Mouse (Mus musculus) erythroid progenitor cell, adult 5-6 weeks (primary cell): ENCODE data around the gene Rsph3a. TPM values are rescaled to one million over a fixed set of nuclear protein-coding genes. Genes with fewer than 3 reads are reported as not detected.

Source experiments
- ATAC-seq: replicated peaks from 2 replicates; pipeline ENCODE4 v1.8.0; 2016; ENCODE audit warnings: moderate number of reproducible peaks, mild to moderate bottlenecking, moderate TSS enrichment, inconsistent platforms; ENCODE audit not compliant: poor library complexity, low FRiP score, severe bottlenecking
- total RNA-seq, 2 experiments: library from RNA; stranded (forward) in 1 of 2; stranded (reverse) in 1 of 2; fragments of 150-400 nt in 1 of 2; fragments of 186-747, 209-891 nt in 1 of 2; gene quantifications; 2 replicates each; pipeline versions ENCODE4 v1.2.3 to v1.2.4; 2015 to 2017; ENCODE audit warnings: low replicate concordance in 2 of 2

Rsph3a gene
- total RNA-seq (2015; ENCODE audit: low replicate concordance): 27.8 and 39.0 TPM in 2 replicates
- total RNA-seq (2017; ENCODE audit: low replicate concordance): 1.5 and 19.5 TPM in 2 replicates

DNA sequence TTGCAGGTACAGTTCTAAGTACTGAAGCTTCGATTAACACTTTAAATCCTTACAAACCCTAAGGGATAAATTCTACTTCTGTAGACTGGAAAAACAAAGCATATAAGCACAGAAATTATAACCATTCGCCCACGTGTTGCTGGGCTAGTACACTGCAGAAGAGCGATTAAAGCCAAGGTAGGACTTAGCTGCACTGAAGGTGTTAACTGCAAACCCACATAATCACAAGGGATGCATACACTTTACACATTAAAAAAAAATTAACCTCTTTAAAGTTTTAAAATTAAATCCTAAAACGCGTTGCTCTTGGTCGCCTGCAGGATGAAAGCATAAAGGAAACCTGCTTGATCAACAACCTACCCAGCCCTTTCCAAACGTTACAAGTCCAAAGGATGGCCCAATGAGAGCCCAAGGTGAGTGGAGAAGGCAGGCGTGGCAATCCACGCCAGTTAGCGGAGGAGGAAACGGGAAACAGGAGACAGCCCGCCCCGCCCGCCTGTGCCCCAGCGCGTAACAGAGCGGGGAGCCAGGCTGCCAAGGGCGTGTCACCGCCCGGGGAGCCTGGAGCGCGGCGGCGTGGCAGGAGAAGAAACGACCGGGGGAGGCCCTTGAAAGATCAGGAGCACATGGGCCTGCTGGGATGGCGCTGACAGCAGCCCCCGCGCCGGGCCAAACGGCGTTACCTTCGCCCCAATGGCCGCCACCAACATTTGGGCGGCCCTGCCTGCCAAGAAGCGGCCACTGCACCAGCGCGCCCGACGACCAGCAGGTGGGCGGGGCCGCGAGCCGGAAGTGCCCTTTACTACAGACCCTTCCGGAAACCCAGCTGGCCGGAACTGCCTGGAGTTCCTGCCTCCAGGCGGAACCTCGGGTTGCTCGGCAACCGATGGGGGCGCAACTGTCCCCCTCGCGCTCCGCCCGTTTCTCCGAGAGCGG lies at the start of gene Rsph3a:
TSS of gene Rsph3a (plus strand) at position 498 of the 936 bp plus-strand sequence.
- peak; percentile 93 for ATAC-seq

DNA sequence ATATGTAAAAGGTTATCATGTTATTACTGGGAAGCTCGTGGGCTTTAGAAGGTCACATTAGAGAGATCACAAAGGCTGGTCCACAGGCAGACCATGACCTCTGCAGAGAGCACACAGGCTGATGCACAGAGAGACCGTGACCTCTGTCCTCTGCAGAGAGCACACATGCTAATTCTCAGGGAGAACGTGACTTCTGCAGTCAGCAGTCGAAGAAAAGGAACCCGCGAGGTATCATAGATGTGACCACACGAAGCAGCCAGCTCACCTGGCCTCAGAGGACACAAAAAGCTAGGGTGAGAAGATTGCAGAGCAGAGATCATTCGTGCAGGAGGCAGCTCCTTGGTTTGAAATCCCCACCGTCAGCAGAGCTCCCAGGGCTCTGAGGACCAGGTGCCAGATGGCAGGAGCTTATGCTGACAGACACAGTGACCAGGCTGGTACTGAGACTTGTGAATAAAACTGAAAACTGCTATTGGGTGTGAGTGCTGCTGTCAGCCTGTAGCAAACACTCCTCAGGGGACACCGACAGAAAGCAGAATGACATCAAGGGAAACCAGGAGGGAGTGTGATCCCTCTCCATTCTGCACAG lies 49.3 kb upstream of the Rsph3a start:
- ATAC-seq: no peak

DNA sequence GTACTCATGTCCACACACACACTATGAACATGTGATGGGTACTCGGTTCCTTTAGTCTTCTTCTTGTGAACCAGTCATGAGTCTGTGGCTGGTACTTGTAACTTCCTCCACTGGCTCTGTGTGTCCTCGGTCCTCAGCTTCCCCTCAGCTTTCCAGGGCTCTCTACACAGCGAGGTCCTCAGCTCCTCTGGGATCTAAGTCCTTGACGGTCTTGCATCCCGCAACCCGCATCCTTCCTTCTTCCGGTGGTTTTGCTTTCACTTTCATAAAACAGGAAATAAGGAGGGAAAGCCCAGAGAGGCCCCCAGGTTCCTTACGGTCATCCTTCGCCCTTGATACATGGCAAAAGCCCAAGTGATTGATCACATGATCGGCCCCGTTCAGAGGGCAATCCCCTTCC lies 48.3 kb upstream of the Rsph3a start:
- no peak for ATAC-seq

DNA sequence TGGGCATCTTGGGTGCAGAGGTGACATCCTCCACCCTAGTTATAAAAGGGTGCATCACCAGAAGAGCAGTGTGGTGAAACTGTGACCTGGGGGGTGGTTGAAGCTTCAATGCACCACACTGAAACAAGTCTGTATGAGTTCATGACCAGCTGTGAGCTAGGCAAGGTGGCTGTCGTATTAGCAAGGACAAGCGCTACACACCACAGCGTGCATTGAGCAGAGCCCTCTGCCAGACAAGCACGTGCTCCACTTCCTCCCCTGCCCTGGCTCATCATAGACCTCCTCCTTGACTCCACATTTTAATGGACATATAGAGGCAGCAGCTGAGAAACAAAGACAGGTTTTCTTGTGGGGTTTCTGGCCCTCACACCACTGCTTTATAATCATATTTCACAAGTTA lies 47.7 kb upstream of the Rsph3a start:
- ATAC-seq: no peak

DNA sequence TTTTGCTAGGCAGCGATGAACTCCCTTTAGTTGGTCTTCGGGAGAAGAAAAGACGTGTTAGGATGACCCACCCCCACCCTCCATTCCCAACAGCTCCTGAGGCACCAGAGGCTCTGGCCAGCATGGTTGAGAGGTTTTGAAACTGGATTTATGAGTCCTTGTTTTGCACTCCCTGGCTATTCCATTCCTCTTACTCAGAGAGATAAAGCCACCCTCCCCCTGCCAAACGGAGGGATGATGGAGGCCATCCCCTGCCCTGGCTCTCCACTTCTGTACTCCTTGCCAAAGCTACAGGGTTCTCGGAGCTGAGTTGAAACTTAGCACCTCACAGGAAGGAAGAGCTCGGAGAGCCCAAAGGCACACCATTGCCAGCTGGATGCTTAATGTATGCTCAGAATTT lies 46.2 kb upstream of the Rsph3a start:
- ATAC-seq: no peak

DNA sequence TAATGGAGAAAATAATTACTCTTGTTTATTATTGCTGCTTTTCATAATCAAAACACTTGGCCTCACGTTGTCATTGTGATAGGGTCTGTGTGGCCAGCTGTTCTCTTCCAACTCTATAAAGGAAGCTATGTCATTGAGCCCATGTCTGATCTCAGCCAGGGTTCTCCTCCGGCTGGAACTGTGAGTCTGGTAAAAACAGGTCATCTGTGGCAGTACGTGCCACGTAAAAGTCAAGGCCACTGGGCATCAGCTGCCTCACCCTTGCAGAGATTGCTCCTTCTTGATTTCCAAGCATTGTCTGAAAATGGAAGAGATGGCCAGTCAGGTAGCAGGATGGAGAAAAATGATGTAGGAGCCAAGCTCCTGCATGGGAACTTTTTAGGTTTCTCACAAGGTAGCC lies 45.5 kb upstream of the Rsph3a start:
- ATAC-seq: no peak

DNA sequence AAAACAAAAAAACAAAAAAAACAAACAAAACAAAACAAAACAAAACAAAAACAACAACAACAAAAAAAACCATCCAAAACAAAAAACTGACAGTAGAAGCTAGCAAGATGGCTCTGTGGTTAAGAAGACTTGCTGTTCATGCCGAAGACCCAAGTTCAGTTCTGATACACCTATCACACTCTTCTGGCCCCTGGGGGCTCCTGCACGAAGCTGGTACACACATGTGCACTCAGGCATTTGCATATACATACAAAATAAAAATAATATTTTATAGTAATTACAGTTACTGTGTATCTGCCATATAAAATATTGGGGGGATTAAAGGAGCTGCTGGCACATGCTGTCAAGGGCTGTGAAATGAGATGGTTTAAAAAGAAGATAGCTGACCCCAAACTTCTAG lies 43.9 kb upstream of the Rsph3a start:
- no peak for ATAC-seq

DNA sequence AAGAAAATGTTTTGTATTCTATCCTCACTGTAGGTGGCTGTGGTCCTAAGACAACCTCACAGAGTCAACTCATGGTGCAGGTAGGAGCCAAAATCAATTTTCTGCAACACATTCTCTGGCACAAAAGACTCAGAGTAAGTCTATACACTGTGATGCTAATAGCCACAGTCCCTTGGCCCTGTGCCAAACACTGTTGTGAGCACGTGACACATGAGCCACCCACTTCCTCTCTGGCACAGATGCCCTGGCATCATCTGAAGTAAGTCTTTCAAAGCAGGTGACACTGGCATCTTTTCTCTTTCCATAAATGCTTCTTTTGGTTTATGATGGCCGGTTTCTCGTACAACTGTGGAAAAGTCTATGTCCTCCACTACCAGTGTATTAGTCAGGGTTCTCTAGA lies 43.1 kb upstream of the Rsph3a start:
- ATAC-seq: no peak

DNA sequence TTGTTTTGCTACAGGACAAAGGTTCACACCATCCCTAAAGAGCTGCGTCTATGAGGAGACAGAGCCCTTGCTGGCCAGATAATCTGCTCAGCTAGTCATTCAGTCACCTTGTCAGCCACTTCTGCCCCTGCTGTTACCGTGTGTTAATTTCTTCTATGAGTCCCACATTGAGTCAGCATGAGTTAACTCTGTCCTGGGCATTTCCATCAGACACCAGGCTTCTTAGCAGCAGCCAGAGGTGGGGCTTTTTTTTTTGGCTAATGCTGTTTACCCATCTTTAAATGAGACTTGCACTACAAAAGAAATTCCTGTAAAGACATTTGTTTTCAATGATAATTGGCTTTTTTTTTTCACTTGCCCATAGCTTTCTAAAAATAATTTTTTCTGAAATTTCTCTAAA lies 40.4 kb upstream of the Rsph3a start:
- no peak for ATAC-seq

DNA sequence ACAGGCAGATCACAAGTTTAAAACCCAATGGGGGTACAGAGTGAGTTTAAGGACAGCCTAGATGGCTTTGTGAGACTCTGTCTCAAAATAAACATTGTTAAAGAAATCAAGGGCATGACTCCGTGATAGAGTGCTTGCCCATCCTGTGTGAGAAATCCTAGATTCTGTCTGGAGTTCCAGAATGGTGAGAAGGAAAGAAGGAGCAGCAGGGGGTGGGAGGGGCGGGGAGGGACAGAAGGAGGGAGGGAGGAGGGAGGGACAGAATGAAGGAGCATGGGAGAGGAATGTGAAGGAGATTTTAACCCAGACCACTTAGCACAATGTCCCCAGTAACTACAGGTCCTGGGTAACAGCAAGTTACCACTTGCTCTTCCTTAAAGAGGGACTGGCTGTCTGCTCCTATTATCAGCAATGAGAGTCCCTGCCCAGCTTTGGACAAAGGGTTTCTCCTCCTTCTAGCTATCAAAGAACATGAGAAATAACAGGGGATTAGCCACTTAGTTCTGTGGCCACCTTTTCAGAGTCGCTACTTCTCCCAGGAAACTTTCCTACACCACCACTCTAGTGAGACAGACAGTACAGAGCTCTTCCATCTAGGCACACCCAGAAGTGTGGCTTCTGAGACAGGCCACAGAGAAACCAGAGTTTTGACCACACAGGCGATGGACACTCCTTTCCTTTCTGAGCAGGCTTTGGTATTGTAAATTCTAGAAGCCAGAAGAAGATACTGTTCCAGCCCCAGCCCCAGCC lies 39.3 kb upstream of the Rsph3a start:
- no peak for ATAC-seq

DNA sequence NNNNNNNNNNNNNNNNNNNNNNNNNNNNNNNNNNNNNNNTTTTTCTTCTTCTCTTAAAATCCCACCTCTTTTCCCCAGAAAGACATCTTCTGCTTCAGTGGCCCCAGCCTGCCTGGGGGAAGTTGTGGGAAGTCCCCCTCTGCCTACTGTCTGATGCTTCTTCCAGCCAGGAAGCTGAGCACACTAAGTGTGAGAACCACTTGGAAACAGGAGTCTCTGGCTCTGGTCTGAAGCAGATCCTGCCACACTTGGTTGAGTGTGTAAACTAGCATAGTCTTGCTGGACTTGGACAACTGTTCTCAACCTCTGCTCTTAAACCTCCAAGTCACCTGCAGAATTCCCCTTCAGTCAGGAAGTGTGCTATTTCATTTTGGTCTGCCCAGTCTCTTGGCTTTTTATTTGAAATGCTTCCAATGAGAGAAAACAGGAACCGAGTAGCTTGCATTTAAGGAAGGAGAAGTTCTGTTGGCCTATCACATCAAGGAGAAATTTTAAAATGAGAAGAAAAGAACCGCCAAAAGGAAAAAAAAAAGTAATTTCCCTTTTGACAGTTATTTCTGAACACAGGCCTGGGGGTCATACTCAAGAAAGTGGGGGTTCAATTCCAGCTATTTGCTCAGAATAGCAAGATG lies 30.7 kb upstream of the Rsph3a start:
- no peak for ATAC-seq

DNA sequence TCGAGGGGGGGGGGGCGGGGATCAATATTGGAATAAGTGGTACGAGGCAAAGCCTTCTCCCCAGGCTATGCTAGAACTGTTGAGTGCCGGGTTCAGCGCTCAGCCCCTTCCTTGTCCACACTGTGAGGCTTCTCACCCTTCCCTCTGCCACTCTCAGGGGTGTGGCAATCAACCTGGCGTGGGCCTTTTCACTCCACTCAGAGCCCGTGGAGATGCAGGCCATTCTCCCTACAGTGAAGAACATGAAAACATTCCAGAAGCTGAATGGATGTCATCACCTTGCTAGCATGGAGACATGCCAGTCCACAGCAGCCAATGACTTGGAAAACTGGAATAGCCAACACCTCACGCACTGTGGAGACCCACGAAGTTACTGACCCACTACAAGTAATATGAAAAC lies 29.6 kb upstream of the Rsph3a start:
- no peak for ATAC-seq

DNA sequence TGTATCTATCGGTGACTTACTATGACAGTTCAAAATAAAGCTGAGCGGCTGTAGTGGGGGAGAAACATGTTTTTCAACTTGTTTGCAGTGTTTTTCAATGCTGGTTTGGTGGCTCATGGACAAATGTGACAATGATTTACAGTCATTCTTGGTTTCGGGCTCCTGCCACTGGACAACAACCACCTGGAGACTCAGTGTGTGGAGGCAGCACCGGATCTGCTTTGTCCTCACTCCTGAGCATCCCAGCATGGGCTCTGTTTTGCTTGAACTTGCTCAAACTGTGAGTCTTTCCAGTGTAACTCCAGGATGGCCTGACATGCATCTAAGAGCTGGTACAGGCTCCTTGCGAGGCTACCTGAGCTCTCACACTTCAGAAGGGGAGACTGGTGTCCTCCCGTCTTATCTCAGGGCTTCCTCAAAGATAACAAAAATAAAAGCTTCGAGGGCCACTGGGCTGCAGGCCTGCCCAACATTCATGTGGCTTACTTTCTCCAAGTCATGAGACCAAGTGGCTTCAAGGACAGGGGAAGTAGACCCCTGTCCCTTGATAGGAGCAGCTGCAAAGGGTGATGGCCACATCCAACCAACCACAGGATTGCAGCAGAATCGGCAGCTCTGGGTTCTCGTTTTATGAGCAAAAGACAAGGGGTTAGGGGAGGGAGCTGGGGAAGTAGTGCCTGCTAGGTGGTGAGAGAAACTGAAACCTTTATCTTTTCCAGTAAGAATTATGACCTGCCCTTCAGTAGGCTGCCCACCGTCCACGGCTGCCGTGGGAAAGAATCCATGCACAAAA lies 28.4 kb upstream of the Rsph3a start:
- no peak for ATAC-seq

DNA sequence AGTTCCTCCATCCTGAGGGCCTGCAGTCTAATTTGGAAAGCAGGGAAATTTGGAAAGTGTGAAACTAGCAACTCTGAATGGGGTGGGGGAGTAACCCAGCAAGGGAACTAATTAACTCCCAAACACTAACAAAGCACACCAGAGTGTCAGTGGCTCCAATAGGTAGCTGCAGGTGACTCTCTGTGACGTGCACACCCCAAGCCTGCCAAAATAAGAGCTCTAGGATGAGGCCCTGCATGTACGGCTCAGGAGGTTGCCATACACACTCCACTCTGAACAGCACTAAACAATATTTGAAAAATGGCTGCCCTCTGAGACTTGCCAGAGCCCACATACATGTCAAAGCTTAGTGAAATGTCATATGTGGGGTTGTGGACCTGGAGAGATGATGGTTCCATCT lies 27.1 kb upstream of the Rsph3a start:
- no peak for ATAC-seq

DNA sequence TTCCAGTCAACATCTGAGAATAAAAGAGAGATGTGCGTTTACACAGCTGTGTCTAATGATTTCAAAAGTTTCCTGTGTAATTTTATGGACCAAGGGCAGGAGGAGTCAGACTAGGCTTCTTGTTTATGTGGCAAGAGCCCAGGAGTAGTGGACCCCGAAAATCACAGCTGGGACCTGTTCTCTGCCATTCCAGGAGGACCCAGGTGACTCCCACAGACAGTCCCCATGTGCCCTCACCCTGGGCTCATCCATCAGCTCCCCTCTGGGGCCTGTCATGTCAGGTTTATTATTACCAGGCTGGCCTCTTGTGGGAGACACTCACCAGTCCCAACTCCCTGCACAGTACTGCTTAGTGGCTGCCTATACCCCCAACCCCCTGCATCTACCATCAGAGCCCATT lies 26.2 kb upstream of the Rsph3a start:
- no peak for ATAC-seq

DNA sequence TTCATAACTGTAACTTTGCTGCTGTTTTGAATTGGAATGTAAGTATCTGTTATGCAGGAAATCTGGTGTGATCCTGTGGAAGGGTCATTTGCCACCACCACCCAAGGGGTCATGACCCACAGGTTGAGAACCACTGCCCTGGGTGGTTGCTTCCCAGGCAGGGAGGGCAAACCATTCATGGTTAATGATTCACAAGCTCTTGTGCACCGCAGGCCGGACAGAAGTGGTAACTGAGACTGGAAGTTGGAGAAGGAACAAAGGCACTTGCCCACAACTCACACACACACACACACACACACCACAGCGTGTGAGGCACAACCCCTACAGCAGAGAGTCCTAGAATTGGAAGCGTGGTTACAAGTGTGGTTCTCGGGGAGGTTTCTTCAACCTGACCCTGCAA lies 22.9 kb upstream of the Rsph3a start:
- ATAC-seq: no peak

DNA sequence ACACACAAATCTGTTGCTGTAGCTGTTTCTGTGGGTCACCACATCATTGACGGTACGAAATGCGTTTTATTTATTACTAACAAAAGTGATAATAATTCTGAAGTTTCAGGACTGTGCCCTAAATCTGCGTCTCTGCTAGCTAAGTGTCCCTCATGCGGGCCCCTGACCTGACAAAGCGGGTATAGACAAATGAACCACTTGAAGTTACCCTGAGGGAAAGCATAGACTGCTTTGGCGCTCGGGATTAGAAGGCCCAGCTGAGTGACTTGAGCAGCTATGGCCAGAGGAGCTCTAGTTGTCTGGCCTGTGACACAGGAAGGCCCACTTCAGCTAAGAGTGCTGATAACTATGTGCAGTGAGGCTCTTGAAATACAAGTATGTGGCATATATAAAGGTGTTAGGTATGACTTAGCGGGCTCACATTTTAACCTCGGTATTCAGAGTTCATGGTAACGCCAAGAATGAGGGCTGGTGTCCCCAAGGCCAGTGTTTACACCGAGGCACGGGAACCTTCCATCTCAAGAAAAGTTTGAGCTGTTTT lies 21.2 kb upstream of the Rsph3a start:
- ATAC-seq: no peak

DNA sequence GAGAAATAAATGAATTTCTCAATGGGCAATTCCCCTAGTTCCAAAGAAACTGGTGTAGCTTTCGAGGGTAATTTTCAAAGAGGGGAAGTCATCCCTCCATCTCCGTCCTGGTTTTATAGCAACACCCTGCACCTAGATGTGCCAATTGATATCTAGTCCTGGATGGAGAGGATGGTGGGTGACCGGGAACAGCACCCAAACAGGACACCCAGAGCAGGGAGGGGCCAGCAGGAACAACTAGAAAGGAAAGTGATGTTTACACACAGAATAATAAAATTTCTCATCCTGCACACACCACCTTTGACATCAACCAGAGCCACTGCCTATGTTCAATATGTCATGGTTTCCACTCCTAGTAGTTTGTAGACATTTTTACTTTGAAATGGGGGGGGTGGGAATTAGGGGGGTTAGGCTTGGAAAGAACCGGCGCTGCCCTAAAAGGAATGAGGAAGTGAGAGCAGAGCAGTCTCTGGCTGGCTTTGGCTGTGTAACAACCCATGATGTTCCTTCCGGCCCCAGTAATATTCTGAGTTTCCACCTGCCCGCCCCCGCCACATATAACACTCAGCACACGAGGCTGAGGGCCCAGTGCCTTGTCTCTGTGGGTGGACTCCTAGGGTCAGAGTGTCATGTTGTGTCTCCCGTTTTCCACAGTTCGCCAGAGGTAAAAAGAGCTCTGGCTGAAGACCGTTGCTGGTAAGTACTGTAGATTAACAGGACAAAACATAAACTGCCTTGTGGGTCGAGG lies 19.8 kb upstream of the Rsph3a start, which contains the start of gene Tagap:
TSS of gene Tagap (plus strand) at position 588 of the 748 bp plus-strand sequence.
- ATAC-seq: no peak
